Mouse (Mus musculus): ENCODE data around the gene Atoh1. TPM values are rescaled to one million over a fixed set of nuclear protein-coding genes. Genes with fewer than 3 reads are reported as not detected.

Atoh1 gene
- polyA plus RNA-seq, 1 experiment from 2014 or later = 34.7 TPM

- H3K27me3 ChIP-seq (ENCODE audit: insufficient read depth, poor library complexity, severe bottlenecking) = peaks cover 100% of the 10 kb centered on the region
- 0 out of 2 replicates have a peak overlapping the region, but pooled peaks have one; percentile 20 for H3K4me3 ChIP-seq
- 4% methylated on average over 8 of the region's 8 CpGs for WGBS
- DNase-seq (ENCODE audit: low spot score) = no peak
- no peaks in the 10 kb centered on the region for H3K9me3 ChIP-seq
- H3K27ac ChIP-seq = no peak overlapping the region
- peaks cover 44% of the 10 kb centered on the region for H3K4me1 ChIP-seq (replicated peaks)
- H3K36me3 ChIP-seq = no peaks in the 10 kb centered on the region
These were observed 2.8 kb downstream of the Atoh1 start for GRCm38 (mm10) chr6:64731621-64732320.

DNA sequence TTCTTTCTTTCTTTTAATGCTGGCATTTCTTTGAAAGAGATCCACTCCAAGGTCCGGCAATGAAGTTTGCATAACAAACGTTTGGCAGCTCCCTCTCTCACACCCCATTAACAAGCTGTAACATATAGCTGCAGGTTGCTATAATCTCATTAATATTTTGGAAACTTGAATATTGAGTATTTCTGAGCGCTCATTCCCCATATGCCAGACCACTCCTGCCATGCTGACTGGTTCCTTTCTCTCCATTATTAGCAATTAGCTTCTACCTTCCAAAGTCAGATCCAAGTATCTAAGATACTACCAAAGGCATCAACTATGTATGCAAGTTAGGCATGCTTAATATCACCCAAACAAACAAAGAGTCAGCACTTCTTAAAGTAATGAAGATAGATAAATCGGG, 4.4 kb downstream of the Atoh1 start:
- no peak for DNase-seq (ENCODE audit: low spot score)
- Histone ChIP-seq H3K9me3 (no peaks in the 10 kb centered on the region), H3K4me1 (replicated peaks) (peaks cover 35% of the 10 kb centered on the region), H3K4me3 (no peak overlapping the region), H3K27me3 (ENCODE audit: insufficient read depth, poor library complexity, severe bottlenecking) (peaks cover 92% of the 10 kb centered on the region), H3K36me3 (no peaks in the 10 kb centered on the region), H3K27ac (no peak overlapping the region)
- WGBS = 1% methylated on average over 4 of the region's 4 CpGs

DNA sequence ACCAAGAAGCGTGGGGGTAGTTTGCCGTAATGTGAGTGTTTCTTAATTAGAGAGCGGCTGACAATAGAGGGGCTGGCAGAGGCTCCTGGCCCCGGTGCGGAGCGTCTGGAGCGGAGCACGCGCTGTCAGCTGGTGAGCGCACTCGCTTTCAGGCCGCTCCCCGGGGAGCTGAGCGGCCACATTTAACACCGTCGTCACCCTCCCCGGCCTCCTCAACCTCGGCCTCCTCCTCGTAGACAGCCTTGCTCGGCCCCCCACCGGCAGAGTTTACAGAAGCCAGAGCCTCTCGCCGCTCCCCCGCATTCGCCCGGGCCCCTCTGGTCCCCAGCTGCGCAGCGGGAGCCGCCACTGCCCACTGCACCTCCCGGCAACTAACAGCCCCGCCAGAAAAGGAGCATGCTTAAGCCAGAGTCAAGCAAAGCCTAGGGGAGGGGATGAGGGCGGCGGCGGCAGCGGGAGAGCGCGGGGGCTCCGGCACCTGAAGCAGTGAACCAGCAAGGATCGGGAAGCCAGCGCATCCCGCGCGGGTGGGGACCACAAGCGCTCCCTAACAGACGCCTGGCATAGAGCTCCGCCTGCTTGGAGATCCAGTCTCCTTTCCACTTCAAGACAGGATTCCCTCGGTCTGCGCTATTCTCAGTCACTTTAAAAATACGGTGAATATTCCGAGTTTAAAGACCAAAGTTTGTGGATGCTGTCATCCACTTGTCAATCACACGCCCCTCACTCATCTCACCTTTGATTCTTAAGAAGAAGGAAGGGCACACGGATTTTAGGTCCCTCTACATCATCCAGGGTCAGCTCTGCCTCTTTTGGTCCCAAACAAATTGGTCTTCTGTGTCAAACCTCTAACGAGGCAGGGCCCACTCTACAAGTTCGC, 5.8 kb downstream of the Atoh1 start:
- Histone ChIP-seq H3K4me3 (peak overlapping the region; percentile 62), H3K27ac (peak overlapping the region; percentile 78)
- under 1% methylated on average over 54 of the region's 54 CpGs for WGBS

DNA sequence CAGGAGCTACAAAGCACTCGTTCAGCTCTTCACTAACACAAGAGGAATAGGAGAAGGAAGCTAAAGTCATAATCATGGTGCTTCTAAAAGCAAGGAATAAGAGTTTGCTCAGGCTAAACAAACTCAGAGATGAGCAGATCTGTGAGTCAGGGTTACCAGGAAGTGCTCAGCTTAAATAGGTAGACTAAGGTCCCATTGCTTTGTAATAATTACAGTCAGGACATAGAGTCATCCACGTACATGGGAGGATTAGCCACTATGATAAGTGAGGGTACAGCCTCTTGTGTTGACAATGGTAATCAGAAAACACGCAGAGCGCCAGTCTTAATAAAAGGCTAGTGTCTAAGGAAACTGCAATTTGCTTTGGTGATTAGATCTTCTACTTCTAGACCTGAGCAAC, 7.4 kb downstream of the Atoh1 start:
- Histone ChIP-seq H3K4me1 (replicated peaks) (peaks cover 15% of the 10 kb centered on the region), H3K4me3 (no peak overlapping the region), H3K27ac (no peak overlapping the region), H3K36me3 (no peaks in the 10 kb centered on the region), H3K9me3 (no peaks in the 10 kb centered on the region), H3K27me3 (ENCODE audit: insufficient read depth, poor library complexity, severe bottlenecking) (peaks cover 76% of the 10 kb centered on the region)
- 74% methylated on average over 4 of the region's 4 CpGs for WGBS
- no peak for DNase-seq (ENCODE audit: low spot score)

More for the DNA sequence above, 5.8 kb downstream of the Atoh1 start:
- Histone ChIP-seq H3K9me3 (no peaks in the 10 kb centered on the region), H3K27me3 (ENCODE audit: insufficient read depth, poor library complexity, severe bottlenecking) (peaks cover 87% of the 10 kb centered on the region), H3K36me3 (no peaks in the 10 kb centered on the region), H3K4me1 (replicated peaks) (peaks cover 22% of the 10 kb centered on the region)
- peak; percentile 65 for DNase-seq (ENCODE audit: low spot score)

DNA sequence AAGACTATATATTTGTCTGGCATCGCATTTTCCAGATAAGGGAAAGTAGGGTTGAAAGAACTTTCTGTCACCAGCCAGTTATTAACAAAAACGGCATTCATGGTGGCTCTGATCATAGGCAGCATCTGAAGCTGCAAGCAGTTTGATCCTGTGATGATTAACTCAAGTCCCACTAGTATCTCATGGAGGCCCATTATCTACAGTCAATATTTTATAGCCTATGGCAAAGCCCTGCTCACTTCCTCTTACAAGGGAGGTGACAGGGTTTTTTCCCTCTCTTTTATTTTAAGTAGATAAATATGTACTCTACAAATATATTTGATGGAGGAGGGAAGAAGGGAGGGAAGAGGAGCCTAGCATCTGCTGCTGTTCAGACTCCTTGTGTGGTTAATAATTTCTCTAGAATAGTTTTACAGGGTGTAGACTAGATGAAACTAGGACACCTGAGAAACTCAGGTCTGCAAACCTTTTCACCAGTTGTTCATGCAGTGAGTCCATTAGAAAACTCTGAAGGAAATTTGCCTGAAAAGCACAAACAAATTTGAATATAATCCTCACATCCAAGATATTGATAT, 14.1 kb downstream of the Atoh1 start:
- DNase-seq (ENCODE audit: low spot score) = no peak
- H3K9me3 ChIP-seq = no peaks in the 10 kb centered on the region
- H3K27me3 ChIP-seq (ENCODE audit: insufficient read depth, poor library complexity, severe bottlenecking) = peaks cover 14% of the 10 kb centered on the region; the same call in 1 of the 2 replicates
- H3K4me1 ChIP-seq (replicated peaks) = no peaks in the 10 kb centered on the region
- H3K36me3 ChIP-seq = no peaks in the 10 kb centered on the region
- 86% methylated on average over 2 of the region's 2 CpGs for WGBS
- no peak overlapping the region for H3K4me3 ChIP-seq
- no peak overlapping the region for H3K27ac ChIP-seq

DNA sequence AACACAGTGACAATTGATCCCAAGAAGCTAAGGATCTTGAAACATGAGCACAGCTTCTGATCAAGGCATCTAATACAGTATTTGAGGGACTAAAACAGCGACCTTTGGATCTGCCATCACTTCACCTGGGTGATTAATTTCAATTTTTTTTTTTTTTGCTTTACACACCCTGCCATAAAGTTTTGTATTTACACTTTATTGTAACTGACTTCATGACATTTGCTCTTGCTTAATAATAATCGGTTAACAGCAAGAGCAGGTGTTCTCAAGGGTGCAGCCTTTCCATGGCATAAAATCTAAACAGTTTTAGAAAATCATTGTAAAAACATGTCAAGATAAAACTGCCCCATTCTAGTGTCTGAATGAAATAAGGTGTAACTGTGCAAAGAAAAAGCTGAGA, 25.6 kb downstream of the Atoh1 start:
- Histone ChIP-seq H3K36me3 (no peaks in the 10 kb centered on the region), H3K4me1 (replicated peaks) (no peaks in the 10 kb centered on the region), H3K9me3 (no peaks in the 10 kb centered on the region), H3K27ac (no peak overlapping the region), H3K4me3 (no peak overlapping the region), H3K27me3 (ENCODE audit: insufficient read depth, poor library complexity, severe bottlenecking) (no peaks in the 10 kb centered on the region)
- DNase-seq (ENCODE audit: low spot score) = no peak
- WGBS = 83% methylated on average over 2 of the region's 2 CpGs

DNA sequence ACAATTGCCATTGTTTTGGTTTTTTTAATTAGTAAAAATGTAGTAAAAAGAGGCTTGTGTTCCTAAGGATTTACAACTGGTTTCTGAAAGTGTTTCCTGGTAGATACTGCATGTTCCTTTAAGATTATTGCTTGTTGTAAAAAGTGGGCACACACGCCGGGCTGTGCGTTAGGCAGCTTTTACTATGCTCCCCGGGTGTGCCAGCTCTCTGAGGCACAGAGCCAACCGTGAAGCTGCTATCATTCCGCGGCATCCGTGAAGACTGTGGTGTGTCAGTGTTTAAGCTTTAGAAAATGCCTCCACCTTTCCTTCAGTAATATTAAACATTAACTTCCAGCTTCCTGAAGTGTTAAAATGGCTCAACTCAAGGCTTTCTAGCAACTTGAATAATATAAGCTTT, 35.0 kb downstream of the Atoh1 start:
- Histone ChIP-seq H3K4me3 (no peak overlapping the region), H3K9me3 (0 out of 2 replicates have a peak, but pooled peaks cover 5% of the 10 kb centered on the region), H3K4me1 (replicated peaks) (peaks cover 3% of the 10 kb centered on the region; the same call in 1 of the 2 replicates), H3K36me3 (no peaks in the 10 kb centered on the region), H3K27ac (no peak overlapping the region), H3K27me3 (ENCODE audit: insufficient read depth, poor library complexity, severe bottlenecking) (no peaks in the 10 kb centered on the region)
- DNase-seq (ENCODE audit: low spot score) = no peak
- 49% methylated on average over 8 of the region's 8 CpGs for WGBS

DNA sequence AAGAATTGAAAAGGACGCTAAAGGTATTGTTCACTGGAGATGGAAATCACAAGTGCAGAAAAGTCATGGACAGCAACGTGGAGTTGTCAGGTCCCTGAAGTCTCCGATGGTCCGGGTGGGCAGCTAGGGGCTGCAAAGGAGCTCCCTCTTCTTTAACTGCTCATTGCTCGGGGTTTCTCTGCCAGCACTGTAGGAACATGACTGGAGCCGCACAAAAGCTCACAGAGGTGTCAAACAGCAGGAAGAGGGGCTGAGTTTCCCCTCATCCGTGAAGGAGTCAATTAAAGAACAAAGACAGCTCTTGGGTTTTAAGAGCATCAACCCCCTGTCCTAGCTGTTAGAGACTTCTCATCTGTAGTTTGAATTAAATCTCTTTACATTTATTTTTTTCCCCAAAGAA, 44.5 kb downstream of the Atoh1 start:
- peak overlapping the region; percentile 6; the same call in 1 of the 2 replicates for H3K4me3 ChIP-seq
- WGBS = 4% methylated on average over 7 of the region's 7 CpGs
- H3K9me3 ChIP-seq = no peaks in the 10 kb centered on the region
- H3K36me3 ChIP-seq = no peaks in the 10 kb centered on the region
- H3K27ac ChIP-seq = peak overlapping the region; percentile 69
- no peaks in the 10 kb centered on the region for H3K27me3 ChIP-seq (ENCODE audit: insufficient read depth, poor library complexity, severe bottlenecking)
- peak; percentile 54 for DNase-seq (ENCODE audit: low spot score)
- peaks cover 12% of the 10 kb centered on the region for H3K4me1 ChIP-seq (replicated peaks)
